Mouse (Mus musculus): ENCODE measurements around the gene Rpl13a. TPM values are rescaled to one million over a fixed set of nuclear protein-coding genes. Genes with fewer than 3 reads are reported as not detected.
A peak's percentile ranks its signal among the peaks of the same experiment; 100 is the strongest.
"Not testable (repeated sequence)": the region's sequence is repeated elsewhere in the genome, so short reads cannot be mapped to it uniquely, and the experiment has no call there.

Rpl13a gene
- total RNA-seq, 1 experiment from 2014 or later: 4,236 TPM

- ATAC-seq (replicated peaks; ENCODE audit: insufficient number of reproducible peaks, low FRiP score, low TSS enrichment, poor library complexity, severe bottlenecking): no peak
Observed at GRCm38 (mm10) chr7:45139904-45140723, 11.6 kb upstream of the Rpl13a start.

- ATAC-seq (replicated peaks; ENCODE audit: insufficient number of reproducible peaks, low FRiP score, low TSS enrichment, poor library complexity, severe bottlenecking): no peak
Observed at GRCm38 (mm10) chr7:45138403-45138802, 9.8 kb upstream of the Rpl13a start.

GRCm38 (mm10) chr7:45137171-45138006 lies 8.8 kb upstream of the Rpl13a start:
- no peak for ATAC-seq (replicated peaks; ENCODE audit: insufficient number of reproducible peaks, low FRiP score, low TSS enrichment, poor library complexity, severe bottlenecking)

- peak; percentile 92 for ATAC-seq (replicated peaks; ENCODE audit: insufficient number of reproducible peaks, low FRiP score, low TSS enrichment, poor library complexity, severe bottlenecking)
Observed at GRCm38 (mm10) chr7:45135993-45136567, 7.5 kb upstream of the Rpl13a start, which contains the start of the genes Gm45713 and Flt3l. Gene Gm45713, minus strand, starts transcription at chr7:45136231. Gene Flt3l, minus strand, starts transcription at chr7:45136432.

- no peak for ATAC-seq (replicated peaks; ENCODE audit: insufficient number of reproducible peaks, low FRiP score, low TSS enrichment, poor library complexity, severe bottlenecking)
Observed at GRCm38 (mm10) chr7:45135370-45135769, 6.8 kb upstream of the Rpl13a start.

GRCm38 (mm10) chr7:45134544-45135026 lies 6.0 kb upstream of the Rpl13a start:
- ATAC-seq (replicated peaks; ENCODE audit: insufficient number of reproducible peaks, low FRiP score, low TSS enrichment, poor library complexity, severe bottlenecking): no peak; the same call in 1 of the 2 replicates

GRCm38 (mm10) chr7:45133446-45134159 lies 5.0 kb upstream of the Rpl13a start:
- ATAC-seq (replicated peaks; ENCODE audit: insufficient number of reproducible peaks, low FRiP score, low TSS enrichment, poor library complexity, severe bottlenecking): no peak

GRCm38 (mm10) chr7:45131850-45132249 lies 3.3 kb upstream of the Rpl13a start:
- no peak for ATAC-seq (replicated peaks; ENCODE audit: insufficient number of reproducible peaks, low FRiP score, low TSS enrichment, poor library complexity, severe bottlenecking)

- no peak for ATAC-seq (replicated peaks; ENCODE audit: insufficient number of reproducible peaks, low FRiP score, low TSS enrichment, poor library complexity, severe bottlenecking)
Observed at GRCm38 (mm10) chr7:45129776-45130512, 1.4 kb upstream of the Rpl13a start.

- no peak for ATAC-seq (replicated peaks; ENCODE audit: insufficient number of reproducible peaks, low FRiP score, low TSS enrichment, poor library complexity, severe bottlenecking)
Observed at GRCm38 (mm10) chr7:45129318-45129717, 757 bp upstream of the Rpl13a start.

- no peak for ATAC-seq (replicated peaks; ENCODE audit: insufficient number of reproducible peaks, low FRiP score, low TSS enrichment, poor library complexity, severe bottlenecking)
Observed at GRCm38 (mm10) chr7:45127700-45128224, 799 bp downstream of the Rpl13a start.

- ATAC-seq (replicated peaks; ENCODE audit: insufficient number of reproducible peaks, low FRiP score, low TSS enrichment, poor library complexity, severe bottlenecking): no peak
Observed at GRCm38 (mm10) chr7:45126844-45127699, 1.5 kb downstream of the Rpl13a start.

GRCm38 (mm10) chr7:45126147-45126843 lies 2.3 kb downstream of the Rpl13a start:
- ATAC-seq (replicated peaks; ENCODE audit: insufficient number of reproducible peaks, low FRiP score, low TSS enrichment, poor library complexity, severe bottlenecking): no peak

- ATAC-seq (replicated peaks; ENCODE audit: insufficient number of reproducible peaks, low FRiP score, low TSS enrichment, poor library complexity, severe bottlenecking): not testable (repeated sequence)
Observed at GRCm38 (mm10) chr7:45125649-45126048, 2.9 kb downstream of the Rpl13a start.

- no peak for ATAC-seq (replicated peaks; ENCODE audit: insufficient number of reproducible peaks, low FRiP score, low TSS enrichment, poor library complexity, severe bottlenecking)
Observed at GRCm38 (mm10) chr7:45125144-45125600, 3.4 kb downstream of the Rpl13a start.

Measured in monocyte, adult 5-6 weeks (primary cell).